Mouse (Mus musculus): ENCODE data around the gene Foxf1. TPM values are rescaled to one million over a fixed set of nuclear protein-coding genes. Genes with fewer than 3 reads are reported as not detected.

Foxf1 gene
- polyA plus RNA-seq, 1 experiment from 2014 or later: 1.2 TPM

DNA sequence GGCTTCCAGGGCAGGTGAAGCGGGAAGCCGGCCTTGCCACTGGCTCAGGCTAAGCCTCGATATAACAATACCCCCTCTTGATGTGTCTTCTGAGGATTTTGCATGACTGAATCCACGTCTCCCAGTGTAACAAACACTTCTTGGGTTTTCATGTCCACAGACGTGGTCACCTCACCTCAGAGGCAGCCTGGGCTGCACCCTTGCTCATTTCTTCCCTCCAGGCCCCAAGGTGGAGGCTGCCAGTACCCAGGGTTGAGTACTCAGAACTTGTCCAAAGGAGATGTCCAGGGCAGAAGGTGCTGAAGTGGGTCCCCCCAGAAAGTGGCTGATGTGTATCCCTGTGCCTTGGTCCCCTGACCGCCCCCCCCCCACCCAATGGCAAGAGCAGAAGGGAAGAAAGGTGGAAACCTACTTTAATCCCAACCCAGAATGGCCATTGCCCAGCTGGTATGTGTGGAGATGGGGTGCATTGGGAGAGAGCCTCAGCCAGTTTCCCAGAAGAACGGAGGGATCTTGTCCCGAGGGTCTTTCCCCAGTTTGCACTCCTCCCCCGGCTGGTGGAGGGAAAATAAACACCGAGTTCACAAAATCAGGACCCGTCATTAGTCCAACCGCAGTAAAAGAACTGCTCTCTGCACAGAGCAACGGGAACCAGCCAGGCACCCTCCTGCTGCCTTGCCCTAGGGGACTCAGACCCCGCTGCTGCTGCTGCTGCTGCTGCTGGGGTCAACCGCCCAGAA lies 9.9 kb upstream of the Foxf1 start:
- Histone ChIP-seq H3K27ac (replicated peaks) (no peak overlapping the region), H3K4me3 (no peak overlapping the region), H3K9me3 (0 out of 2 replicates have a peak, but pooled peaks cover 3% of the 10 kb centered on the region), H3K27me3 (peaks cover 99% of the 10 kb centered on the region), H3K9ac (no peak overlapping the region), H3K36me3 (no peaks in the 10 kb centered on the region), H3K4me1 (replicated peaks) (peaks cover 17% of the 10 kb centered on the region), H3K4me2 (no peak overlapping the region)
- WGBS: under 1% methylated on average over 15 of the region's 15 CpGs
- no peak for ATAC-seq (ENCODE audit: low read depth)

DNA sequence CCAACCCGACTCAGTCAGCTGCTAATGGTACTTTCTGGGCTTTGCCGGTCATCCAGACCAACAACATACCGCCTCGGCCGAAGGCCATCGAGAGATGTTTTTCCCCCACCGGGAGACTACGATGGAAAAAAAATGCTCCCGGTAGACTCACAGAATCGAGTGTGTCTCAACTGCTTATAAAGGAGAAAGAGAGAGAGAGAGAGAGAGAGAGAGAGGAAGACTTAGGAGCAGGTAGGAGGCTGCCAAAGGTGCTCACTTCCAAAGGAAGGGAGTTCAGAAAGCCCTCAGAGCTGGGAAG lies 9.4 kb upstream of the Foxf1 start:
- H3K36me3 ChIP-seq: no peaks in the 10 kb centered on the region
- no peak overlapping the region for H3K4me2 ChIP-seq
- no peak overlapping the region for H3K9ac ChIP-seq
- 1% methylated on average over 10 of the region's 10 CpGs for WGBS
- ATAC-seq (ENCODE audit: low read depth): no peak
- peaks cover 17% of the 10 kb centered on the region for H3K4me1 ChIP-seq (replicated peaks)
- peaks cover 99% of the 10 kb centered on the region for H3K27me3 ChIP-seq
- H3K9me3 ChIP-seq: 0 out of 2 replicates have a peak, but pooled peaks cover 3% of the 10 kb centered on the region
- H3K27ac ChIP-seq (replicated peaks): no peak overlapping the region
- H3K4me3 ChIP-seq: no peak overlapping the region

DNA sequence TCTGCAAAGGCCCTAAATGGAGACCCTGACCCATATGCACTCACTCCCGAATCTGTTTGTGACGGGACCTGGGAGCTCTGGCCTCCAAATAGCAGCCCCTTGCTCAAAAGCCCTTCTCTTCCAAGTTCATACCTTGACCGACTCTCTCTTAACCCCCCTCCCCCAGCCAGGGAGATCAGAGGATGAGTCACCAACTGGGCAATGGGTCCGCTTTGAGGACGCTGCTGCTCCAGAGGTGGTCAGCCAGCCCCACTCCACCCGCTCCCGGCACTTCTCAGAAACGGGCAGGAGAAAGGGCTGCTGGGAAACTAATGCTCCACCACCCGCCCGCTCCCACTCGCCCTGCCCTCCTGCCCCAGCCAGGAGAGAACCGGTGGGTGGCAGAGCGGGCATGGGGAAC lies 8.2 kb upstream of the Foxf1 start:
- Histone ChIP-seq H3K9me3 (0 out of 2 replicates have a peak, but pooled peaks cover 3% of the 10 kb centered on the region), H3K4me2 (no peak overlapping the region), H3K27me3 (peaks cover 99% of the 10 kb centered on the region), H3K27ac (replicated peaks) (no peak overlapping the region), H3K4me3 (no peak overlapping the region), H3K9ac (no peak overlapping the region), H3K36me3 (no peaks in the 10 kb centered on the region), H3K4me1 (replicated peaks) (peaks cover 11% of the 10 kb centered on the region)
- ATAC-seq (ENCODE audit: low read depth): no peak
- WGBS: under 1% methylated on average over 13 of the region's 13 CpGs

DNA sequence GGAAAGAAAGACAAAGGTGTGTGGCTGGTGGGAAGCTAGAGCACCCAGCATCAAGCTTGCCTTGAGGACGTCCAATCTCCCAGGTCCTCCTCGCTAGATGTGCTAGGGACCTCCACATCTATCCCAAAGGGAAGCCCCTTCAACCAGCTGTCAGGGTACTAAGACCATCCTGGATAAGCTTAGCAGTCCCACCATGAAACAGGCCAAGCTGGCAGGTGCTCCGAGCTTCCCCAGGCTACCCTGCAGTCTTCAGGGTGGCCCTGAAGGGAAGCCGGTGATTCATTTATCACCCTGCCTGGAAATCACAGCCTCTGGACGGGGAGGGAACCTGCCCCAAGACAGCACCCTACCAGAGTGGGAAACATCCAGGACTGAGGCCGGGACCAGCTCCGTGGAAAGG lies 7.6 kb upstream of the Foxf1 start:
- no peak overlapping the region for H3K27ac ChIP-seq (replicated peaks)
- no peak for ATAC-seq (ENCODE audit: low read depth)
- 2% methylated on average over 7 of the region's 7 CpGs for WGBS
- no peak overlapping the region for H3K4me3 ChIP-seq
- H3K27me3 ChIP-seq: peaks cover 99% of the 10 kb centered on the region
- H3K9ac ChIP-seq: no peak overlapping the region
- no peaks in the 10 kb centered on the region for H3K36me3 ChIP-seq
- H3K4me2 ChIP-seq: no peak overlapping the region
- peaks cover 5% of the 10 kb centered on the region; the same call in 1 of the 2 replicates for H3K4me1 ChIP-seq (replicated peaks)
- H3K9me3 ChIP-seq: 0 out of 2 replicates have a peak, but pooled peaks cover 3% of the 10 kb centered on the region

DNA sequence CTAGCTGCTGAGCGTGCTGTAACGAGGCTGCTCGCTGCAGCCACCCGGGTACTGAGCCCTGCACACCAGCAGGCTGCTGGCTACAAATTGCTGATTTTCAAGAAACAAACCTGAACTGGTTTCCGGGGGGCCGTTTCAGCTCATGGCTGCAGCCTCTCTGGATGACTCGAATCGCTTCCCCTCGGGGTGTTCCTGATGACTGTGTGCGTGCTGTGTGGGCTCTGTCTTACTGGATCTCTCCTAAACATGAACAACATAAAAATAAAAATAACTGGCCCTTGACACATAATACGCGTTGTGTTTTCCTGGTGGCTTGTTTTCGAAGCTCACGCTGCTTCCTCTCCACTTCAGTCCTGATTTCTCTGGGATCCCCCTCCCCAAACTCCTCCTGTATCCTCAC lies 5.5 kb upstream of the Foxf1 start:
- Histone ChIP-seq H3K4me2 (no peak overlapping the region), H3K9ac (no peak overlapping the region), H3K27me3 (peaks cover 99% of the 10 kb centered on the region), H3K9me3 (0 out of 2 replicates have a peak, but pooled peaks cover 3% of the 10 kb centered on the region), H3K4me1 (replicated peaks) (peaks cover 11% of the 10 kb centered on the region), H3K4me3 (no peak overlapping the region), H3K27ac (replicated peaks) (no peak overlapping the region), H3K36me3 (no peaks in the 10 kb centered on the region)
- 1% methylated on average over 14 of the region's 14 CpGs for WGBS
- no peak for ATAC-seq (ENCODE audit: low read depth)

DNA sequence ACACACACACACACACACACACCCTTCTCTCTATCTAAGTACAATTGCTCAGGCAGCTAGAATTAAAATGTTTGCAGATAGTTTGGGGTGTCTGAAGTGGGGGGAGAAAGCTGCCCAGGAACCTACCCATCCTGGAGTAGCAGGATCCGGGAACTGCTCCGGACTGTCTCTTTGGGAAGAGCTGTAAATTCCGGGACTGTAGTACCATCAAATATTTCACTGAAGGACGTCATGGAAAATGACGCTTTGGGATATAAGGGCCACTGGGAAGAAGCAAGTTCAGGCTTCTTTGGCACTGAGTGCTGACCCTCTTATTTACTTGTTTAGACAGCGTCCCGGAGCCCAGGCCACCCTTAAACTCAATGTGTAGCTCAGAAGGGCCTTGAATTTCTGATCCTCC lies 5.0 kb upstream of the Foxf1 start:
- Histone ChIP-seq H3K27me3 (peaks cover 99% of the 10 kb centered on the region), H3K36me3 (no peaks in the 10 kb centered on the region), H3K27ac (replicated peaks) (no peak overlapping the region), H3K4me3 (no peak overlapping the region), H3K4me2 (no peak overlapping the region), H3K9ac (no peak overlapping the region), H3K4me1 (replicated peaks) (peaks cover 15% of the 10 kb centered on the region), H3K9me3 (0 out of 2 replicates have a peak, but pooled peaks cover 3% of the 10 kb centered on the region)
- WGBS: 1% methylated on average over 7 of the region's 7 CpGs
- ATAC-seq (ENCODE audit: low read depth): no peak

DNA sequence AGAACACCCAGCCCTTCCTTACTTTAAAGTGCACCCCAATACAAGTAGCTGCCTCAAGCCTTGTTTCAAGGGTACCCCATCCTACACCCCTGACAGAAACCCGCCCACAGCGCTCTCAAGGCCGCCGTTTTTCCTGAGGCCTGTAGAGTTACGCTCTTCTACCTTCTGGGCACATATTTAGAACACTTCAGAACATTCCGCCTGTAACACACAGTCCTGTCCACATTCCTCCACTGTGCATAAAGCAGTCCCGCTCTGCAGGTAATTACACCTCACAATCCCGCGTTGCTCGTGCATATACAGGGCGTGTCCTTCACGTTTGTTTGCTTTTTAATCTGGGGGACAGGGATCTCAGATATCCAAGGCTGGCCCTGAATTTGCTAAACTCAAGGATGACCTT lies 4.2 kb upstream of the Foxf1 start:
- no peaks in the 10 kb centered on the region for H3K36me3 ChIP-seq
- ATAC-seq (ENCODE audit: low read depth): no peak
- H3K27ac ChIP-seq (replicated peaks): no peak overlapping the region
- peaks cover 99% of the 10 kb centered on the region for H3K27me3 ChIP-seq
- no peak overlapping the region for H3K9ac ChIP-seq
- H3K9me3 ChIP-seq: 0 out of 2 replicates have a peak, but pooled peaks cover 3% of the 10 kb centered on the region
- peaks cover 23% of the 10 kb centered on the region for H3K4me1 ChIP-seq (replicated peaks)
- H3K4me2 ChIP-seq: no peak overlapping the region
- H3K4me3 ChIP-seq: no peak overlapping the region
- WGBS: 5% methylated on average over 12 of the region's 12 CpGs

DNA sequence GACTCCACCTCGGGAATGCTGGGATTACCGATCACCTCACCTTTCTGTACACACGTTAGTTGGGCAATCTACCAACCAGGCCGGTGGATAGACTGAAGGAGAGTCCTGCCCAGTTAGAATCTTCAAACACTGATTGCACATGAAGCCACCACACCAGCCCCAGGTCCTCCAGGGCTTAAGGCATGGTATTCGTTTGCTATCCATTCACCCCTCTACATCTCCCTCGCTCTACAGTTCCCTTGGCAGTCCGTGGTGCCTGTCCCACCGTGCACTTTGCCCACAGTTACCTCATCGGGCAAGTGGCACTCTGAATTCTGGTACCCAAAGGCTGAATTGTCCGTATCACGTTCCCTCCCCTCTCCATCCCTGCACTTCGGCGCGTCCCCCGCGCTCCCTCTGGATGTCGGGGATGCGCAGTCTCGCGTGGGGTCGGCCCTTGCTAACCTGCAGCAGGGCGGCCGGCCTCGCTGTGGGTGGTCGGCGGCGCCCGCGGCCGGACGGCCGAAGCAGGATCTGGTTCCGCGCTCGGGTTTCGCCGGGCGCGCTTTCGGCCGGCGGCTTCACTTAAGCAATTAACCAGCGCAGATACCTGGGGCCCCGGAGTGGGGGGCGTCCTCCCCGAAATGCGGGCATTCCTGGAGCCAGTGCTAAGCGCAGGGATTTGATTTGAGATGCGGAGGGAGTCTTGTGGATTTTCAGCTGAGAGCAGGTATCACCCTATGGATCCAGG lies 3.7 kb upstream of the Foxf1 start:
- ATAC-seq (ENCODE audit: low read depth): no peak

DNA sequence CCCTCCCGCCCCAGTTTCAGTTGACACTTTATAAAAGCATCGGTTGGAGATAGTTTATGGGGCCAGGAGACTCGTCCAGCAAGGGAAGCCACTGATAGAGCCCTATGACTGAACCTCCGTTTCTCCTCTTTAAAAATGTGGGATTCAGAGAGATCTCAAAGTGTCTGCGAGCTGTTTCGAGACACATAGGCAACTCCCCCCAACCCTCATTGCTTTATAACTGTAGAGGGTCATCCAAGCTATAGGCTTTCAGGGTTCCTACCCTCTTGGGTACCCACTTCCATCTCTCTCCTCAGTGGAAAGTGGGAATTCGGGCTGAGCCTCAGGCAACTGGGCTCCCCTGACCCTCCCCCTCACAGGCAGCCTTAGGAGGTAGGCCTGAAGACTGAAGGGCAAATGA lies 2.8 kb upstream of the Foxf1 start:
- Histone ChIP-seq H3K4me1 (replicated peaks) (peaks cover 25% of the 10 kb centered on the region), H3K9me3 (0 out of 2 replicates have a peak, but pooled peaks cover 3% of the 10 kb centered on the region)
- WGBS: 2% methylated on average over 7 of the region's 7 CpGs

More for the DNA sequence above, 3.7 kb upstream of the Foxf1 start:
- H3K36me3 ChIP-seq: no peaks in the 10 kb centered on the region
- no peak overlapping the region for H3K9ac ChIP-seq
- peaks cover 25% of the 10 kb centered on the region for H3K4me1 ChIP-seq (replicated peaks)
- no peak overlapping the region for H3K4me3 ChIP-seq
- H3K27ac ChIP-seq (replicated peaks): no peak overlapping the region
- under 1% methylated on average over 49 of the region's 49 CpGs for WGBS
- H3K27me3 ChIP-seq: peaks cover 99% of the 10 kb centered on the region
- H3K9me3 ChIP-seq: 0 out of 2 replicates have a peak, but pooled peaks cover 3% of the 10 kb centered on the region
- H3K4me2 ChIP-seq: no peak overlapping the region

DNA sequence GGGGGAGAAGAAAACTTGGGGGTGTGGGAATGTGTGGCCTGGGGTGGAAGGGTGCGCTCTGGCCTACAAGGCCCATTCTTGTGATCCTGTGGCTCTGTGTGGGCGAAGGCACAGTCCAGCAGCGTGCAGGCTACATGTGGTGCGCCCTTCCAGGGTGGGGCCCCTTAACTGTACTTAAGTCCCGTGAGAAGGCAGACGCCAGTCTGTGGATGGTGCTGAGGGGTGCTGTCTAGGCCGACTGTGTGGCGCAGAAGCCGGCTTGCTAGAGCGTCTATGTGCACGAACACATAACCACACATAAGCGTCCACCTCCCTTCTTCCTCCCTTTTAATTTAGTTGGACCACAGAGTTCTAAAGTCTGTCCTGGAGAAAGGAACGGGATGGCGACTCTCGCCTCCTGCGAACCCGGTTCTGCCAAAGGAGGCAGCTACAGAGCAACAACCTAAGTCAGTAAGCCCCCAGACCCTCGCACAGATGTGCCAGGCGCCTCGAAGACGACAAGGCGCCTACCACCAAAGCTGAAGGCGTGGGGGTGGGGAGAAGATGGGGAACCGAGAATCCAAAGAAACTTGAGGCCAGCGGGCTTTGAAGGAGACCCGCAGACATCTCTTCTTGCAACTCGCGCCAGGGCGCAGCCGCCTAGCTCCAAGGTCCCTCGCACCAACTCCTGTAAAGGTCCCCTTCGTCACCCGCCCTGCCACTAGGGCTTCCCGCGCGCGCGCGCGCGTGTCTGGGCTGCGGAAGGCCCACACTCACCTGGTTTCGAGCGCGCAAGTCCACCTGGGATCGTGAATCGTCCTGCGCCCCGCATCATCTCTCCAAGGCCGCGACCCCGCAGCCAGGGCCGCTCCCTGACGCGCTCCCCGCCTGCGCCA lies 1.7 kb upstream of the Foxf1 start:
- Histone ChIP-seq H3K9ac (no peak overlapping the region), H3K4me2 (peak overlapping the region; percentile 58), H3K27me3 (peaks cover 99% of the 10 kb centered on the region), H3K4me1 (replicated peaks) (peaks cover 25% of the 10 kb centered on the region), H3K4me3 (peak overlapping the region; percentile 36), H3K36me3 (no peaks in the 10 kb centered on the region), H3K9me3 (0 out of 2 replicates have a peak, but pooled peaks cover 3% of the 10 kb centered on the region), H3K27ac (replicated peaks) (no peak overlapping the region)
- no peak for ATAC-seq (ENCODE audit: low read depth)
- 1% methylated on average over 57 of the region's 57 CpGs for WGBS

More for the DNA sequence above, 2.8 kb upstream of the Foxf1 start:
- no peak overlapping the region for H3K27ac ChIP-seq (replicated peaks)
- no peak overlapping the region for H3K9ac ChIP-seq
- peaks cover 99% of the 10 kb centered on the region for H3K27me3 ChIP-seq
- H3K36me3 ChIP-seq: no peaks in the 10 kb centered on the region
- no peak overlapping the region for H3K4me3 ChIP-seq
- H3K4me2 ChIP-seq: no peak overlapping the region
- no peak for ATAC-seq (ENCODE audit: low read depth)

DNA sequence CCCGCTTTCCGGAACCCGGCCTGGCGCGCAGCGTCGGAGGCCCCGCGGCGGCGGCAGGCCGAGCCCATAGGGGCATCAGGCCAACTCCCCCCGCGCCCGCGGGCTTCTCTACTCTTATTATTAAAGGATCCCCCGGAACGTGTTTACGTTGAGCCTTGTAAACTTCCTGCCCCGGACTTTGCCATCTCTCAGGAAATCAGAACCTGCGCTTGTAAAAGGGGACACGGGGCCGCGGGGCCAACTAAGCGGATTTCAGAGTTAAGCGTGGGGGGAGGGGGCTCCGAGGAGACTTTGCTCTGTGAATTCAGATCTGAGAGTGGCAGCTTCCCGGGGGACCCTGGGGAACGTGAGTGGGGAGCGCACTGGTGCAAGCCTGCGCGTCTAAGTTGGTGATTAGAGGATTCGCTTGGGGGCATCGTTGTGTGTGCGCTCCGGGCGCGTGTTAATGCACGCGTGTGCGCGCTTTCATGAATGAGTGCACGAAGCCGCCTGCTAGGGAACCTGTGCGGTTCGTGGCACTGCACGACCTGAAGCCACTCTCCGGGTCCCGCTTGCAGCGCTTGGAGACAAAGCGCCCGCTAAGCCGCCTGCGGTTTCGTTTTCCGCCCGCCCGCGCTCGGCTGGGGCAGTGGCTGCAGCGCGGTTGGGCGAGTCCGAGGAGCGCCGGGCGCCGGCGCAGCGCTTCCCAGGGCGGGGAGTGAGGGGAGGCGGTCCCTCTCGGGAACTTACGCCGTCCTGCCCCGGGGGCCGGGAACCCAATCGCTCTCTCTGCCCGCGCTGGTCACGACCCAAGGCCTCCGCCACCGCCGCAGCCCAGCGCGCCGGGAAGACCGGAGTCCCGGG lies 872 bp upstream of the Foxf1 start:
- Histone ChIP-seq H3K4me2 (peak overlapping the region; percentile 58), H3K27me3 (peaks cover 100% of the 10 kb centered on the region), H3K9me3 (no peaks in the 10 kb centered on the region), H3K4me1 (replicated peaks) (peaks cover 25% of the 10 kb centered on the region), H3K4me3 (peak overlapping the region; percentile 36), H3K9ac (peak overlapping the region; percentile 38; the same call in 1 of the 2 replicates), H3K36me3 (no peaks in the 10 kb centered on the region), H3K27ac (replicated peaks) (no peak overlapping the region; the same call in 1 of the 2 replicates)
- ATAC-seq (ENCODE audit: low read depth): peak; percentile 51; the same call in 1 of the 2 replicates
- under 1% methylated on average over 89 of the region's 89 CpGs for WGBS
